Mouse (Mus musculus): ENCODE measurements at regions not wholly inside any gene's neighbourhood (a gene's known extent, or its start where the extent isn't known, plus 50 kb on each side); places are given as distances from the start of the nearest gene placed in this dataset.
"Not testable (repeated sequence)": the region's sequence is repeated elsewhere in the genome, so short reads cannot be mapped to it uniquely, and the experiment has no call there.

GRCm38 (mm10) chr6:22474604-22475003 is 118.6 kb upstream of the Fam3c start:
- Histone ChIP-seq H3K4me1 (ENCODE audit: control insufficient read depth, insufficient read depth, low read length) (no peaks in the 10 kb centered on the region), H3K27me3 (ENCODE audit: control insufficient read depth, insufficient read depth, low read length, poor library complexity, severe bottlenecking) (no peaks in the 10 kb centered on the region), H3K9ac (ENCODE audit: low read depth, poor library complexity, severe bottlenecking) (no peak overlapping the region), H3K4me3 (ENCODE audit: low read depth, low read length) (no peak overlapping the region), H3K27ac (ENCODE audit: insufficient read depth, low read length) (no peak overlapping the region), H3K9me3 (replicated peaks; ENCODE audit: control insufficient read depth, insufficient read depth, low read length, poor library complexity, severe bottlenecking) (no peaks in the 10 kb centered on the region; the same call in 1 of the 2 replicates), H3K36me3 (ENCODE audit: control insufficient read depth, insufficient read depth, low read length, poor library complexity, severe bottlenecking) (no peaks in the 10 kb centered on the region)
- TF ChIP-seq POLR2A (IDR thresholded peaks at IDR 0.05; ENCODE audit: insufficient read depth, low read length) (no peak), CTCF (IDR thresholded peaks at IDR 0.05; ENCODE audit: low read depth, low read length) (no peak)

- Histone ChIP-seq H3K27ac (ENCODE audit: insufficient read depth, low read length) (no peak overlapping the region), H3K4me3 (ENCODE audit: low read depth, low read length) (no peak overlapping the region), H3K4me1 (ENCODE audit: control insufficient read depth, insufficient read depth, low read length) (no peaks in the 10 kb centered on the region), H3K9me3 (replicated peaks; ENCODE audit: control insufficient read depth, insufficient read depth, low read length, poor library complexity, severe bottlenecking) (no peaks in the 10 kb centered on the region; the same call in 1 of the 2 replicates), H3K9ac (ENCODE audit: low read depth, poor library complexity, severe bottlenecking) (no peak overlapping the region), H3K36me3 (ENCODE audit: control insufficient read depth, insufficient read depth, low read length, poor library complexity, severe bottlenecking) (no peaks in the 10 kb centered on the region), H3K27me3 (ENCODE audit: control insufficient read depth, insufficient read depth, low read length, poor library complexity, severe bottlenecking) (no peaks in the 10 kb centered on the region)
- no peak for TF ChIP-seq POLR2A (IDR thresholded peaks at IDR 0.05; ENCODE audit: insufficient read depth, low read length)
- TF ChIP-seq EP300 (IDR thresholded peaks at IDR 0.05; ENCODE audit: insufficient read depth, low read depth, low read length), result no peak
- TF ChIP-seq CTCF (IDR thresholded peaks at IDR 0.05; ENCODE audit: low read depth, low read length), result no peak
Observed at GRCm38 (mm10) chr6:22474011-22474410, 118.0 kb upstream of the Fam3c start.

GRCm38 (mm10) chr6:22472400-22472799 is 116.4 kb upstream of the Fam3c start:
- not testable (repeated sequence) for H3K9me3 ChIP-seq (replicated peaks; ENCODE audit: control insufficient read depth, insufficient read depth, low read length, poor library complexity, severe bottlenecking); H3K4me3 ChIP-seq (ENCODE audit: low read depth, low read length)

GRCm38 (mm10) chr6:22467334-22467993 is 111.4 kb upstream of the Fam3c start:
- H3K27me3 ChIP-seq (ENCODE audit: control insufficient read depth, insufficient read depth, low read length, poor library complexity, severe bottlenecking), result no peaks in the 10 kb centered on the region; the same call in 1 of the 2 replicates
- TF ChIP-seq CTCF (IDR thresholded peaks at IDR 0.05; ENCODE audit: low read depth, low read length) (no peak), EP300 (IDR thresholded peaks at IDR 0.05; ENCODE audit: insufficient read depth, low read depth, low read length) (no peak), POLR2A (IDR thresholded peaks at IDR 0.05; ENCODE audit: insufficient read depth, low read length) (no peak)
- H3K9ac ChIP-seq (ENCODE audit: low read depth, poor library complexity, severe bottlenecking), result no peak overlapping the region
- no peaks in the 10 kb centered on the region for H3K4me1 ChIP-seq (ENCODE audit: control insufficient read depth, insufficient read depth, low read length)
- H3K27ac ChIP-seq (ENCODE audit: insufficient read depth, low read length), result no peak overlapping the region
- H3K9me3 ChIP-seq (replicated peaks; ENCODE audit: control insufficient read depth, insufficient read depth, low read length, poor library complexity, severe bottlenecking), result no peaks in the 10 kb centered on the region
- H3K36me3 ChIP-seq (ENCODE audit: control insufficient read depth, insufficient read depth, low read length, poor library complexity, severe bottlenecking), result no peaks in the 10 kb centered on the region
- H3K4me3 ChIP-seq (ENCODE audit: low read depth, low read length), result no peak overlapping the region

More at GRCm38 (mm10) chr6:22472400-22472799, 116.4 kb upstream of the Fam3c start:
- not testable (repeated sequence) for H3K4me1 ChIP-seq (ENCODE audit: control insufficient read depth, insufficient read depth, low read length); H3K27ac ChIP-seq (ENCODE audit: insufficient read depth, low read length); H3K9ac ChIP-seq (ENCODE audit: low read depth, poor library complexity, severe bottlenecking); H3K36me3 ChIP-seq (ENCODE audit: control insufficient read depth, insufficient read depth, low read length, poor library complexity, severe bottlenecking); H3K27me3 ChIP-seq (ENCODE audit: control insufficient read depth, insufficient read depth, low read length, poor library complexity, severe bottlenecking)

GRCm38 (mm10) chr6:22465926-22466325 is 109.9 kb upstream of the Fam3c start:
- H3K36me3 ChIP-seq (ENCODE audit: control insufficient read depth, insufficient read depth, low read length, poor library complexity, severe bottlenecking), result no peaks in the 10 kb centered on the region
- no peak overlapping the region for H3K9ac ChIP-seq (ENCODE audit: low read depth, poor library complexity, severe bottlenecking)
- no peak overlapping the region for H3K4me3 ChIP-seq (ENCODE audit: low read depth, low read length)
- no peaks in the 10 kb centered on the region; the same call in 1 of the 2 replicates for H3K27me3 ChIP-seq (ENCODE audit: control insufficient read depth, insufficient read depth, low read length, poor library complexity, severe bottlenecking)
- no peaks in the 10 kb centered on the region for H3K9me3 ChIP-seq (replicated peaks; ENCODE audit: control insufficient read depth, insufficient read depth, low read length, poor library complexity, severe bottlenecking)
- H3K27ac ChIP-seq (ENCODE audit: insufficient read depth, low read length), result no peak overlapping the region
- TF ChIP-seq CTCF (IDR thresholded peaks at IDR 0.05; ENCODE audit: low read depth, low read length) (no peak), POLR2A (IDR thresholded peaks at IDR 0.05; ENCODE audit: insufficient read depth, low read length) (no peak), EP300 (IDR thresholded peaks at IDR 0.05; ENCODE audit: insufficient read depth, low read depth, low read length) (no peak)
- H3K4me1 ChIP-seq (ENCODE audit: control insufficient read depth, insufficient read depth, low read length), result no peaks in the 10 kb centered on the region

GRCm38 (mm10) chr6:22459440-22460016 is 103.5 kb upstream of the Fam3c start:
- no peak overlapping the region for H3K4me3 ChIP-seq (ENCODE audit: low read depth, low read length)
- H3K27ac ChIP-seq (ENCODE audit: insufficient read depth, low read length), result no peak overlapping the region
- no peaks in the 10 kb centered on the region for H3K36me3 ChIP-seq (ENCODE audit: control insufficient read depth, insufficient read depth, low read length, poor library complexity, severe bottlenecking)
- H3K27me3 ChIP-seq (ENCODE audit: control insufficient read depth, insufficient read depth, low read length, poor library complexity, severe bottlenecking), result no peaks in the 10 kb centered on the region; the same call in 1 of the 2 replicates
- no peak for TF ChIP-seq EP300 (IDR thresholded peaks at IDR 0.05; ENCODE audit: insufficient read depth, low read depth, low read length)
- TF ChIP-seq CTCF (IDR thresholded peaks at IDR 0.05; ENCODE audit: low read depth, low read length), result no peak
- no peak for TF ChIP-seq POLR2A (IDR thresholded peaks at IDR 0.05; ENCODE audit: insufficient read depth, low read length)
- no peak overlapping the region for H3K9ac ChIP-seq (ENCODE audit: low read depth, poor library complexity, severe bottlenecking)
- 0 out of 2 replicates have a peak, but pooled peaks cover 2% of the 10 kb centered on the region for H3K9me3 ChIP-seq (replicated peaks; ENCODE audit: control insufficient read depth, insufficient read depth, low read length, poor library complexity, severe bottlenecking)
- H3K4me1 ChIP-seq (ENCODE audit: control insufficient read depth, insufficient read depth, low read length), result no peaks in the 10 kb centered on the region

Measured in ES-Bruce4 (cell line).